In genomic region chr7:74382286-74382685, GRCm38 (mm10) we compare ENCODE assay signal across 16 mouse cellular contexts.
A peak's percentile ranks its signal among the peaks of the same experiment; 100 is the strongest.
DNase-seq lines count a peak whose midpoint lies in the region; ATAC-seq and TF ChIP-seq lines count a peak whose summit lies in the region.
"Had no signal": no experiment of that assay in that cellular context is flagged by ENCODE, and none has a peak within 500 bp of the region (broad histone marks: within the 10 kb centered on the region; RNA-seq: fewer than 3 reads in every experiment).

No protein-coding gene starts in this region.

- 36% methylated on average over 3 of the region's 3 CpGs for WGBS in cerebellum, adult 2 months
- 61% methylated on average over 3 of the region's 3 CpGs for WGBS in heart, embryonic 13.5 days
- 77% methylated on average over 3 of the region's 3 CpGs for WGBS in hindbrain, embryonic 12.5 days
- WGBS in midbrain, embryonic 11.5 days: 82% methylated on average over 3 of the region's 3 CpGs

- H3K36me3 ChIP-seq in heart, embryonic 13.5 days: no peaks in the 10 kb centered on the region
- H3K36me3 ChIP-seq in hindbrain, embryonic 12.5 days: no peaks in the 10 kb centered on the region
- H3K36me3 ChIP-seq in midbrain, embryonic 11.5 days (ENCODE audit: control insufficient read depth, insufficient read depth, low read length): no peaks in the 10 kb centered on the region
- H3K36me3 ChIP-seq: embryonic facial prominence, embryonic 15.5 days; forebrain, embryonic 12.5 days; limb, embryonic 15.5 days; midbrain, embryonic 12.5 days had no signal

- H3K4me2 ChIP-seq in heart, embryonic 13.5 days: peak overlapping the region; percentile 9
- H3K4me2 ChIP-seq in hindbrain, embryonic 12.5 days (replicated peaks): no peak overlapping the region
- H3K4me2 ChIP-seq in midbrain, embryonic 11.5 days: no peak overlapping the region
- H3K4me2 ChIP-seq: embryonic facial prominence, embryonic 15.5 days; forebrain, embryonic 12.5 days; limb, embryonic 15.5 days; midbrain, embryonic 12.5 days had no signal

- no peaks in the 10 kb centered on the region for H3K27me3 ChIP-seq in cerebellum, adult 2 months (ENCODE audit: control insufficient read depth, insufficient read depth, low read length)
- no peaks in the 10 kb centered on the region for H3K27me3 ChIP-seq in heart, embryonic 13.5 days (replicated peaks)
- no peaks in the 10 kb centered on the region for H3K27me3 ChIP-seq in hindbrain, embryonic 12.5 days
- H3K27me3 ChIP-seq in midbrain, embryonic 11.5 days (ENCODE audit: control insufficient read depth, insufficient read depth, low read length): no peaks in the 10 kb centered on the region
- H3K27me3 ChIP-seq: embryonic facial prominence, embryonic 15.5 days; forebrain, embryonic 12.5 days; limb, embryonic 15.5 days; midbrain, embryonic 12.5 days had no signal

- no peak overlapping the region for H3K9ac ChIP-seq in heart, embryonic 13.5 days
- H3K9ac ChIP-seq in hindbrain, embryonic 12.5 days: no peak overlapping the region
- no peak overlapping the region for H3K9ac ChIP-seq in midbrain, embryonic 11.5 days (ENCODE audit: low read length)
- H3K9ac ChIP-seq: embryonic facial prominence, embryonic 15.5 days; forebrain, embryonic 12.5 days; limb, embryonic 15.5 days; liver, postnatal 0 days; midbrain, embryonic 12.5 days had no signal

- TF ChIP-seq POLR2A in cerebellum, adult 2 months (IDR thresholded peaks at IDR 0.05; ENCODE audit: borderline replicate concordance, insufficient read depth, low read length): no peak

- no peaks in the 10 kb centered on the region for H3K9me3 ChIP-seq in heart, embryonic 13.5 days
- H3K9me3 ChIP-seq in hindbrain, embryonic 12.5 days (replicated peaks): no peaks in the 10 kb centered on the region
- H3K9me3 ChIP-seq in midbrain, embryonic 11.5 days (ENCODE audit: control insufficient read depth, low read length): no peaks in the 10 kb centered on the region
- H3K9me3 ChIP-seq: embryonic facial prominence, embryonic 15.5 days; forebrain, embryonic 12.5 days; limb, embryonic 15.5 days; midbrain, embryonic 12.5 days had no signal

- peaks cover 53% of the 10 kb centered on the region for H3K4me1 ChIP-seq in cerebellum, adult 2 months (ENCODE audit: control insufficient read depth, insufficient read depth, low read length)
- peaks cover 71% of the 10 kb centered on the region for H3K4me1 ChIP-seq in heart, embryonic 13.5 days
- H3K4me1 ChIP-seq in hindbrain, embryonic 12.5 days: no peaks in the 10 kb centered on the region
- H3K4me1 ChIP-seq in midbrain, embryonic 11.5 days (ENCODE audit: control insufficient read depth, insufficient read depth, low read length): no peaks in the 10 kb centered on the region
- H3K4me1 ChIP-seq: forebrain, embryonic 12.5 days; midbrain, embryonic 12.5 days had no signal

- TF ChIP-seq CTCF in cerebellum, adult 2 months (IDR thresholded peaks at IDR 0.05; ENCODE audit: borderline replicate concordance, insufficient read depth, low read depth, low read length): no peak

- H3K4me3 ChIP-seq in cerebellum, adult 2 months (replicated peaks; ENCODE audit: insufficient read depth, low read depth, low read length): no peak overlapping the region
- H3K4me3 ChIP-seq in heart, embryonic 13.5 days: no peak overlapping the region
- H3K4me3 ChIP-seq in hindbrain, embryonic 12.5 days: no peak overlapping the region
- H3K4me3 ChIP-seq in midbrain, embryonic 11.5 days (ENCODE audit: low read depth, low read length): no peak overlapping the region
- H3K4me3 ChIP-seq: embryonic facial prominence, embryonic 15.5 days; forebrain, embryonic 12.5 days; limb, embryonic 15.5 days; midbrain, embryonic 12.5 days had no signal

- H3K27ac ChIP-seq in cerebellum, adult 2 months (ENCODE audit: insufficient read depth, low read length): peak overlapping the region; percentile 48
- H3K27ac ChIP-seq in heart, embryonic 13.5 days (replicated peaks): peak overlapping the region; percentile 83
- H3K27ac ChIP-seq in hindbrain, embryonic 12.5 days: no peak overlapping the region
- no peak overlapping the region for H3K27ac ChIP-seq in midbrain, embryonic 11.5 days (ENCODE audit: low read depth, low read length)
- H3K27ac ChIP-seq: embryonic facial prominence, embryonic 15.5 days; forebrain, embryonic 12.5 days; limb, embryonic 15.5 days; midbrain, embryonic 12.5 days had no signal

- ATAC-seq in heart, embryonic 13.5 days (ENCODE audit: extremely low read depth, insufficient number of reproducible peaks, low FRiP score, low TSS enrichment): no peak
- no peak for ATAC-seq in hindbrain, embryonic 12.5 days (ENCODE audit: low FRiP score)
- no peak for ATAC-seq in midbrain, embryonic 11.5 days (ENCODE audit: low FRiP score)
- ATAC-seq: hindbrain, embryonic 16.5 days; liver, postnatal 0 days had no signal

- DNase-seq in cerebellum, adult 2 months: no peak
- DNase-seq in cerebellum, adult 8-10 months: no peak
- DNase-seq in heart, adult 8-10 months (ENCODE audit: low spot score): no peak
- DNase-seq in right cerebral cortex, adult 2 months (ENCODE audit: low spot score in 2 of 2): peak; percentile 30 to 44
- DNase-seq in right cerebral cortex, postnatal 14 days: no peak
- no peak for DNase-seq in midbrain, embryonic 11.5 days (ENCODE audit: low spot score, missing footprints)
- DNase-seq: liver, postnatal 0 days; retina, postnatal 1 day; thymus, postnatal 4 days had no signal

Comparison
In these comparisons a context has a peak if more than half of its experiments do, and no peak if none do; other contexts are left out.
1. DNase-seq: peak in right cerebral cortex, adult 2 months (2 of 2); none in cerebellum, adult 2 months (0 of 2), cerebellum, adult 8-10 months (single experiment), heart, adult 8-10 months (single experiment), right cerebral cortex, postnatal 14 days (single experiment) and midbrain, embryonic 11.5 days (single experiment).
2. H3K27ac ChIP-seq: peak in cerebellum, adult 2 months (single experiment) and heart, embryonic 13.5 days (single experiment); none in hindbrain, embryonic 12.5 days (single experiment) and midbrain, embryonic 11.5 days (single experiment).